Mouse (Mus musculus) large intestine, adult 2 months (tissue): ENCODE measurements around the gene Tspear. TPM values are rescaled to one million over a fixed set of nuclear protein-coding genes. Genes with fewer than 3 reads are reported as not detected.
A peak's percentile ranks its signal among the peaks of the same experiment; 100 is the strongest.

ENCODE experiments used
- DNase-seq: peaks from one replicate; pipeline ENCODE4 v3.0.0-alpha.2; 2012; ENCODE audit warnings: low read depth, low spot score
- WGBS: fragments of 180-500 bp; shearing (Covaris S2); methylation state at CpG from one replicate; pipeline ENCODE4 v1.1.7; 2018; 5-methylcytosine and 5-hydroxymethylcytosine counted together
- polyA plus RNA-seq: library from polyadenylated mRNA; depleted of rRNA; stranded (reverse); fragments of >200 nt; gene quantifications from 2 replicates; pipeline ENCODE4 v1.2.3, GENCODE M21; 2012; rRNA removed

The Tspear gene
- polyA plus RNA-seq, 1 experiment: 0.94 TPM

DNA sequence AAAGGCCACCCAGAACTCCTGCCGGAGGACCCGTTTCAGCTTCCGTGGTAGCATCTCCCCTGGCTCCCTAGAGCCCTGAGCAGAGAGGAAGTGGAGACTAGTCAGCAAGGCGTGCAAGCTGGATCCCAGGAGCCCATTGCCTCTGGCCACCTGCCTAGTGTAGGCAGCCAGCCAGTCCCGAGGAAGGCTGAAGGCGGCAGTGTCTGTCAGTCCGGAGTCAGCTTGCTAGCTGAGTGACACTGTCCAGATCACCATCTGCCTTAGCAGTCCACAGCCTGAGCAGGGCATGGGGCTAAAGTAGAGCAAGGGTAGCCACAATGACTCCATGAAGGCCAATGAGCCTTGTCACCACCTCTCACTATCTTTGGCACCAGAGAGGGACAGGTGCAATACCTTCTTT lies 226.2 kb downstream of the Tspear start:
- WGBS: 40% methylated on average over 7 of the region's 7 CpGs
- no peak for DNase-seq

DNA sequence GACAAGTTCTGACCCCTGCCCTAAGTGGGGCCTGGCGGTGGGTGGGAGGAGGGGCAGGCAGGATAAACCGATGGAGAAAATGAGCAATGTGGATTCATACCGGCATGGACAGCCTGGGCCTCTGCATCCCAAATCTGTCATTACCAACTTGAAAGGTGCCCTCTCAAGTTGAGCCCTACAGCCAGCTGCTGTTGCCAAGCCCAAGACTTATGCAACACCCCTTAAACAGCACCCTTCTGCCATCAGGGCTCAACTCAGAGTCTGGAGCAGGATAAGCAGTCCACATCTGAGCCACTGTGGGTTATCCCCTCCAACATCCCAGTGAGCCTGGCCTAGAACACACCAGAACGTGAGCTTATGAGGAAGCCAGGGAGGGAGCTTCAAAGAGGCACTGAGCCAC lies 226.9 kb downstream of the Tspear start:
- WGBS: 71% methylated on average over 4 of the region's 4 CpGs
- no peak for DNase-seq

DNA sequence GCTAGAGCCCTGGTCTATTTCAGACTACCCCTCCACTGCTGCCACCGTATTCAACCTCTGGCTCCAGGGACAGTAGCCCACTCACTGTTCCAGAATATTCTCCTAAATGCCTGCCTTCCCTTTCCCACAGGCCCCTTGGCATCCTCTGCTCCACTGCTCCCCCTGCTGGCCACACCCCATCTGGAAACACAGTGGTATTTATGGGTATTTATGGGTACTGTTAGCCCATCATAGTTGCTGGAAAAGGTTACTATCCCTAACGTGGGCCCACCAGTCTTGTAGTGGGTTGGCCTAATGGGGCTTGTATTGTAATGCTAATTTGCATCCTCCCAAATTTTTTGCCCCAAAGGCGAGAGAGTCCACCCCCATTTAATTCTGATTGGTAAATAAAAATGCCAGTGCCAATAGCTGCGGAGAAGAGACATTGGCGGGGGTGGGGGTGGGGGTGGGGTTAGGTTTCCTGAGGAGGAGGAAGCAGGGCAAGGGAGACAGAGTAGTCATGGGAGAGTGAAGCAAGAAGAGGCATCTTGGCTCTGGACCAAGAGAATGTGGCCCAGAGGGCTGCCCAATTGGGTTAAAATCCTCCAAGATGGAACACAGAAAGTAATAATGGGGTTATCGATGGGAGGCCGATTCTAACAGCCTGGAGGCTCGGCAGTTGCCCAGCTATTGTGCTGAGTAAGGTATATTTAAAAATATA lies 230.4 kb downstream of the Tspear start:
- no peak for DNase-seq
- 56% methylated on average over 8 of the region's 8 CpGs for WGBS

DNA sequence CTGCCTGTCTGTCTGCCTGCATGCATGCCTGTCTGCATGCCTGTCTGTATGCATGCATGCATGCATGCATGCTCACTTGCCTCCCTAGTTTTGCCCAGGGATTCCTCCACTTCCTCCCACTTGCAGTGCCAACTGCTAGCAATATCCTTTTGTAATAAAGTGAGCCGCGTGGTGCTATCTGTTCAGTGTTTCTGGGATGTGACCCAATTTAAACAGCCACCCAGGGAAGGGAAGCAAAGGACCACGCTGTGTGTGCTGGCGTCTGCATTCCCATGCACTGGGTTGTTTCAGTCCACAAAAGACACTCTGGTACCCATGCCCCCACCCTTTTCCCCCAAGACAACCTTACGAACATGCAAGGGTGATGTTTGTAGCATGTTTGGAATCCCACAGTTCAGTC lies 234.6 kb downstream of the Tspear start:
- no peak for DNase-seq
- 29% methylated on average over 5 of the region's 5 CpGs for WGBS

DNA sequence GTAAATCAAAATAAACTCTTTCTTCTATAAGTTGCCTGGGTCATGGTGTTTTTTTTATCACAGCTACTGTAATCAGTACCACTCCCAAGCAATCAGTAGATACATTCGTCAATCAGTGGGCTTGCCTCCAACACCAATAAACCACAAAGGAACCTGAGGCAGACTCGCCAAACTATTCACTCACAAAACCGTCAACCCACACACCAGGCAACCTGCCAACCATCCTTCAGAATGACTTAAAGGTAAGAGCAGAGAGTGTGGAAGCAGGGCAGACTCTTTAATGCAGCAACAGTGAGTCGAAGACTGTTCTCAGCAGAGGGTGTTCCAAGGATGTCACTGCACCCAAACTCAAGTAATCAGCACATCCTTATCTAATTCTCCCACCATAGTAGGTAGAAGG lies 236.3 kb downstream of the Tspear start:
- 26% methylated on average over 4 of the region's 4 CpGs for WGBS
- no peak for DNase-seq

DNA sequence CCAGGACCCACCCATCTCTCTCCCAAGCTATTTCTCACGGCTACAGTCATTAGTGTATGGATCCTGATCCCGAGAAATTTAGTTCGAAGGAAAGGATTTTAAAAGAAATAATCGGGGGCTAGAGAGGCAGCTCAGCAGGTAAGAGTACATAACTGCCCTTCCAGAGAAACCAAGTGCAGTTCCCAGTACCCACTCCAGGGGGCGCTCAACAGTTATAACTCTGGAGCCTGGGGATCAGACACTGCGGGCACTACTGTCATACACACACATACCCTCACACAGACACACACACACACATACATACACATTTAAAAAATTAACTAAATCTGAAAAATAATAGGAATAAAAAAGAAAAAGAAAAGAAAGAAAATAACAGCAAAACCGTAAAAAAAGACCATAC lies 239.8 kb downstream of the Tspear start:
- 23% methylated on average over 7 of the region's 7 CpGs for WGBS
- DNase-seq: peak; percentile 19

DNA sequence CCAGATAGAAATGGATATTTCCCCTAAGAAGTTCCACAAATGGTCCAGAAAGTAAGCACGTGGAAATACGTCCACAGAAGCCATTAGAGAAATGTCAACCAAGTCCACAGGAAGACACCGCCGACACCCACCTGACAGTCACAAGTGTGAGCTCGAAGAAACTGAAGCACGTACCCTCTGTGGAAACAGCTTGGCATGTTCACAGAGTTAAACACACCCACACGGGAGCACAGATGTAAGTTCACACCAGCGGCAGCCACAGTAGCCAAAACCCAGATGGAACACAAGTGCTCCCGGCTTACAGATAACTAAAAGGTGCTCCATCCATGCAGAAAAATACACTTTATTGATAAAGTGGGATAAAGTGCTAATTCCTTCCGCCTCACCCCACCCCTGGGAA lies 241.0 kb downstream of the Tspear start:
- 71% methylated on average over 10 of the region's 10 CpGs for WGBS
- DNase-seq: no peak

Other genes with a start within 250 kb of the Tspear start
- gene Fam207a, start 170.8 kb upstream of the Tspear start, polyA plus RNA-seq: 31.2 and 32.0 TPM in 2 replicates
- gene Itgb2, start 156.3 kb upstream of the Tspear start, polyA plus RNA-seq: 19.2 and 25.3 TPM in 2 replicates
- 158 and 222 TPM in 2 replicates for gene Pttg1ip, start 104.8 kb upstream of the Tspear start, polyA plus RNA-seq
- gene Sumo3, start 80.5 kb upstream of the Tspear start, polyA plus RNA-seq: 293 and 338 TPM in 2 replicates
- gene Gm49325, start 80.4 kb upstream of the Tspear start, polyA plus RNA-seq: not detected in 2 replicates
- gene Ube2g2, start 64.3 kb upstream of the Tspear start, polyA plus RNA-seq: 27.7 and 31.4 TPM in 2 replicates
- not detected in 2 replicates for gene Gm19402, start 4.2 kb downstream of the Tspear start, polyA plus RNA-seq
- gene Gm9508, start 10.7 kb downstream of the Tspear start, polyA plus RNA-seq: not detected in 2 replicates
- gene Gm10272, start 20.1 kb downstream of the Tspear start, polyA plus RNA-seq: not detected in 2 replicates
- gene Gm10024, start 24.9 kb downstream of the Tspear start, polyA plus RNA-seq: not detected in 2 replicates
- gene Gm10142, start 29.2 kb downstream of the Tspear start, polyA plus RNA-seq: not detected in 2 replicates
- gene Krtap12-1, start 34.0 kb downstream of the Tspear start, polyA plus RNA-seq: not detected in 2 replicates
- gene Gm10100, start 39.9 kb downstream of the Tspear start, polyA plus RNA-seq: not detected in 2 replicates
- not detected in 2 replicates for gene Gm18596, start 56.1 kb downstream of the Tspear start, polyA plus RNA-seq
- gene Gm9736, start 64.8 kb downstream of the Tspear start, polyA plus RNA-seq: not detected in 2 replicates
- not detected in 2 replicates for gene Gm3233, start 73.1 kb downstream of the Tspear start, polyA plus RNA-seq
- gene Gm3238, start 84.8 kb downstream of the Tspear start, polyA plus RNA-seq: not detected in 2 replicates
- not detected in 2 replicates for gene Gm7138, start 90.4 kb downstream of the Tspear start, polyA plus RNA-seq
- gene Gm3250, start 96.0 kb downstream of the Tspear start, polyA plus RNA-seq: not detected in 2 replicates
- gene Gm7137, start 101.6 kb downstream of the Tspear start, polyA plus RNA-seq: not detected in 2 replicates
- gene Gm9639, start 108.5 kb downstream of the Tspear start, polyA plus RNA-seq: not detected in 2 replicates
- gene Gm19668, start 112.6 kb downstream of the Tspear start, polyA plus RNA-seq: not detected in 2 replicates
- gene Gm9507, start 125.3 kb downstream of the Tspear start, polyA plus RNA-seq: not detected in 2 replicates
- gene Gm2696, start 128.1 kb downstream of the Tspear start, polyA plus RNA-seq: not detected in 2 replicates
- gene Krtap10-4, start 140.5 kb downstream of the Tspear start, polyA plus RNA-seq: not detected in 2 replicates
- not detected in 2 replicates for gene Krtap10-10, start 149.4 kb downstream of the Tspear start, polyA plus RNA-seq
- not detected in 2 replicates for gene Gm36176, start 160.2 kb downstream of the Tspear start, polyA plus RNA-seq
- gene Gm10318, start 166.3 kb downstream of the Tspear start, polyA plus RNA-seq: not detected in 2 replicates
- not detected in 2 replicates for gene Gm3285, start 175.4 kb downstream of the Tspear start, polyA plus RNA-seq
- gene Lrrc3, start 216.0 kb downstream of the Tspear start, polyA plus RNA-seq: 6.4 and 6.8 TPM in 2 replicates